Mouse (Mus musculus) kidney, postnatal 10 days (tissue): ENCODE results near the gene Cdc20.
A peak's percentile ranks its signal among the peaks of the same experiment; 100 is the strongest.

ENCODE experiments used
- DNase-seq: peaks from one replicate; pipeline ENCODE4 v3.0.0; 2021; ENCODE audit warnings: mixed read lengths

The Cdc20 gene

DNA sequence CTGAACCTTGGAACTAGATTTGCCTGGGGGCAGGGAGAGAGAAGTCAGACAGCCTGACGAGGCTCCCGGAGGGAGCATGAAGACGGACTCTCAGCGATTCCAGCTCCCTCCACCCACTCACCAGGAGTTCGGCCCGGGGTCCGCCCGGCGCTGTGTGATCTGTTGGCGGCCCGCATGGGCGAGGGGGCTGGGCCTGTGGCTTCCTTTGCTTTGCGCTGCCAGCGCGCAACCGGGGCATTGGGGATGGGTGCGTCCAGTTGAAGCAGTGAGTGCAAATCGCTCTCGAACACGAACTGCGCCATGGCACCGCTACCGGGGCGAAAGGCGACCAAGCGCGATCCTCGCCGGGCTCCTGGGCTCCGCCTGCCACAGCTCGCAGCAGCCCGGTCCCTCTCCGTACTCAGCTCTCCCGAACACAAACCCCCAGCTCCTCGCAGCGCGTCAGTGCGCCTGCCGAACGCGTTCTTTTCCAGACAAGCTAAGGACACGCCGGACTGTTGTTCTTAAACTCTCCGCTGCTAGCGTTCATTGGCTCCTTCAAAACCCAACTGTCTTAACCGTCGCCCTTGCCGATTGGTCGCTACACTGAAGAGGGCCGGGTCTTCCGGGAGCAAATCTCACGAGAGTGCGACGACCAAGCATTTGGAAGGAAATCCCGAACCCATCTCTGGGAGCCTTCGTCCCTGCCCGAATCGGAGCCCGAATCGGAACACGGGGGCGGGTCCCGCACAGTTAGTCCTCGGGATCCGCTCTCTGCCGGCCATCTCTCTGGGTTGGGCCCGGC is at the start of gene Cdc20:
Gene Cdc20 (minus strand): TSS at position 533 of the 784 bp plus-strand sequence.
- peak; percentile 94 for DNase-seq

- DNase-seq, result no peak
Observed at GRCm38 (mm10) chr4:118476773-118477530, 39.8 kb upstream of the Cdc20 start.

DNA sequence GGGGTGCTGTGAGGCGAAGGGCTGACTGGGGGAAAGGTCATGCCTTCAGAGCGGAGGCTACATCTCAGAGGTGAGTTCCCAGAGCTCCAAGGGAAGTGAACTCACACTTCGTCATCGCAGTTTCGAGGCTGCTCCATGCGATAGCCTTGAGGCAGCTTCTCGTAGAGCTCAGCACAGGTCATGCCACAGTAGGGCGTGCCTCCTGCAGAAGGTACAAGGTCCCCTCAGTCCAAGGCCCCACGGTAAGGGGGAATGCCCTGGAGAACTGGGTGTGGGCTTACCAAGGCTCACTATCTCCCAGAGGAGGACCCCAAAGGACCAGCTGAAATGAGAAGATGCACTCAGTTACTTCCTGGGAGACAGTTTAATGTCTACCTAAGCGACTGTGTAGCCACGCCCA is 35.5 kb upstream of the Cdc20 start:
- no peak for DNase-seq

DNA sequence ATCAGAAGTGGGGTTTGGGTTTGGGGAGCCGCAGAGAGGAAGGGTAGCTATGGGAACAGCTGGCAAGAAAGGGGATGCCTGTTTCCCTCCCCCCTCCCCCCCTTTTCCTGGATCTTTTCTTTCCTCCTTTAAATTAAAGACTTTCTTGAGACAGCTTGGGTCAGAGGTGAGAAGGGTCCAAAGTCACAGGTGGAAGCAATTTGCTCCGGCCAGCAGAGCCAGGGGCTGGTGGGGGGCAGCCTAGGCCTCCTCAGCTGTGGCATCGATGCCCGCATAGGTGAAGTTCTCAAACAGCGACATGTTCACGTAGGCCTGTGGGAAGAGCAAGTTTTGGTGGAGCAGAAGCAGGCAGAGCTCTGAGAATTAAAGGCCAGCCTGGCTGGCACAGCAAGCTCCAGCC is 34.1 kb upstream of the Cdc20 start:
- DNase-seq, result no peak

DNA sequence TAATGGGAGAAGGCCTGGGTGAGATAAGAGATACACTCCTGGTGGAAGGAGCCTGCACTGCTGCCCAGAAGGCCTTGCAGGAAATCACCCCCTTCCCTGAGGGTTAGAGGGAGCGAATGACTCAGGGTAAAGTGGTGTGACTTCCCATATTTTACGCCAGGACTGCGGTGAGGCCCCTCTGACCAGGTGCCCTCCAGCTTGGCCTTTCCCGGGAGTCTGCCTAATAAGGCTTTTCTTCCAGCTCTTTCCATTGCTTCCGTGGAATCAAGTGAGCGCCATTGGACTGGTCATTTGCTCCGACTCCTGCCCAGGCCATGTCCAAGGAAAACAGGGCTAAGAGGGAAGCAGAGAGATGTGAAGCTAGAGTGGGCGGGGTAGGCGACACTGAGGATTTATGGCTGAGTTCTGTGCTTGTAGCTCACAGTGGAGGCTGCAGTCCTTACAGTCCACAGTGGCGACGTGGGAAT is 28.6 kb upstream of the Cdc20 start:
- DNase-seq, result peak; percentile 29

DNA sequence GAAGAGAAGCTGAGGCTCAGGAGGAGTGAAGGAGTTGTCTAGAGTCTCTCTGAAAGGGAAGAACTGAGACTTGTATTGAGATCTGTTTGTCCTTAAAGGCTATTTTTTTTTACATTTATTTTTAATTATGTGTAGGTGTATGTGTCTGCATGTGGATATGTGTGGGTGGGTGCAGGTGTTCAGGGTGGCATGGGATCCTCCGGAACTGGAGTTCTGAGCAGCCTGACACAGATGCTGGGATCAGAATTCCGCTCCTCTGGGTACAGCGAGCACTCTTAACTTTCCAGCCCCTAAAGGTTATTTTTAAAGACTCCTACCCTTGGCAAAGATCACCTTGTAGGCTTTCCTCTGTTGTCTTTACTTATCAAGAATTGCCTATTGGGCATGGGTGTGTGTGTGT is 27.8 kb upstream of the Cdc20 start:
- DNase-seq, result no peak

GRCm38 (mm10) chr4:118457345-118457975 is 20.3 kb upstream of the Cdc20 start, which contains the start of gene Mpl:
Gene Mpl, minus strand, starts transcription at chr4:118457513.
- DNase-seq, result no peak

- DNase-seq, result no peak
Observed at GRCm38 (mm10) chr4:118446415-118447153, 9.4 kb upstream of the Cdc20 start.

- peak; percentile 72 for DNase-seq
Observed at GRCm38 (mm10) chr4:118445781-118446414, 8.7 kb upstream of the Cdc20 start.

DNA sequence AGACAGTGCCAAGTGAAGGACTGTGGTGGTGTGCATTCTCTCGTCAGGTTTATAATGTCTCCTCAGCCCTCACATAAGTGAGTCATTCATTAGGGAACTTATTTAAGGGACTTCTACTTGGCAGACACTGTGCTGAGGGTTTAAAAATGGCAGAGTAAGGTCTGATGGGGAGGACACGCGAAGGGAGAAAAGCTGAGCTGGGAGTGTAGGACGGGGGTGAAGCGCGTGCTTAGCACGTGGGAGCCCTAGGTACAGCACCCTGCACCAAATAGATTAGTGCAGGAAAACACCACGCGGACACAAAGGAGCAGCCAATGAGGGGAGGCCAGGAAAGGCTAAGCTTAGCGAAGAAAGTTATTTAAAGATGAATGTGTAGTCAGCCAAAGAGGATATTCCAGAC is 7.9 kb upstream of the Cdc20 start:
- no peak for DNase-seq

GRCm38 (mm10) chr4:118437829-118438253 is 689 bp upstream of the Cdc20 start:
- peak; percentile 38 for DNase-seq

DNA sequence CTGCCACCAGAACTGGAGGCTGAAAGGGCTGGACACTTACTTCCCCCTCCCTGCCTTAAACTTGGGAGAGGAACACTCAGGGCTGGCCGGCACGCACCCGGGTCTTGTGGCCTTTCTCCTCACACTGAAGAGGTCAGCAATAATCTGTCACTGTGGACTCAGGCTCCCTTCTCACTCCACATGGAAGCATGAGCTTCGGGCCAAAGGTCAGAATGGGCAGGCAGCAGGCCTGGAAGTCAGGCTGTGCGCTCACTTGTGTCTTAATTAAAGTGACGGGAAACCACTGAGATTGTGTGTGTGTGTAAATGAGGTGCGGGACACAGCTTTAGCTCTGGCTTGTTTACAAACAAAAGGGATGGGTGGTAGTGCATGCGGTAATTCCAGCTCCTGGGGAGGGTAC is 4.8 kb downstream of the Cdc20 start:
- DNase-seq, result peak; percentile 57

DNA sequence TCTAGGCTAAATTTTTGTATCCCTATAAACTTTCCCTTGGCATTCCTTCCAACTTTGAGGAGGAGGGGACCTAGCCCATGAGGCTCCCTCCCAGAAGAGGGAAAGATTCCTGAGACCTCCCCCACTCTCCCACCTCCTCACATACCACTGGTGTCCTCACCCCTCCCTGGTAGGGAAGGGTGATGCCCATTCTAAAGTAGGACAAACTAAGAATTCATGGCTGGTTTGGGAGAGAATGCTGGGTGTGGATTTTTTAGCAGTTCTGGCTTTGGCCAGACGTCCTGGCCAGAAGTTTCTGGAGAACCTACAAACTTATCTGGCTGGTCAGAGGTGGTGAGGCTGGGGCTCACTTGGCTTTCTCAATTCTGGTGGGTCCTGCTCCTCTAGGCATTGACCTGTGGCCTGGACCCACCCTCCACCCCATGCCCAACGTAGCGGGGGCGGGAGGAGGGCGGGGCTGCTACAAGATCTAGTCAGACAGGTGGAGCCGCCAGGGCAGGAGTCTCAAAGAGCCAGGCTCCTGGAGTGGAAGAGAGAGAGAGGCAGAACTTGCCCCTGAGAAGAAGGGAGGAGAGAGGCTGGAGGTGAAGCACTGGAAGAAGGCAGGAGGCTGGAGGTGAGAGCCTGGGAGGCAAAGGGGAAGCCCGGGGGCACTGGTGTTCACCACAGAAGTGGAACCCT is 7.8 kb downstream of the Cdc20 start:
- DNase-seq, result peak; percentile 65

- peak; percentile 43 for DNase-seq
Observed at GRCm38 (mm10) chr4:118428531-118429214, 8.5 kb downstream of the Cdc20 start.

DNA sequence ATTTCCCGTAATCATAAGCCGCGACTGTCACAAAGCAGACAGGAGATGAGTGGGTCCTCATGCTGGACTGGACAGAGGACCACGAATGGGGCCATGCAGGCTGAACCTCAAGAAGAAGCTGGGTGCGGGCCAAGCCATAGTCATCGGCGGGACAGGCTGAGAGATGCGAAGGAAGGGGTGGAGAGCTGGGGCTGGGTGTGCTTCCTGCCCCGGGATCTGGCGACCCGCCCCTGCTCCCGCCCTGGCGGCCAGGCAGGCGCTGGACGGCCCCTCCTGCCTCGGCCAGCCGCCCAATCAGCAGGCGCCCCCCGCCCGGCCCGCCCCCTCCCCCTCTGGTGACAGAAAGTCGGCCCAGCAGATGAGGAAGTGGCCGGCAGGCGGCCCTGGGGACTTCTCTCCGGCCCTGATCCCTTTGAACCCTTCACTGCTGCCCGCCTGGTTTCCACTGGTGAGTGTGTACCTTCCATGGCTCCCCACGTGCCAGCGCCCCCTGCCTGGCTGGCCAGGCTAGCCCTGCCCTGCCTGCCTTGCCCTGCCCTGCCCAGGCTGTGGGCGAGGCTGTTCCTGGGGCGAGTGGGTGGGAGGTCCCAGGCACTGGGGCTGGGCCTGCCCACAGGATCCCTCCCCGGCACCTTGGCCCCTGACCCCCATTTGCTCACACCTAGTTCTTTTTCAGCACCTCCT is 9.2 kb downstream of the Cdc20 start, which contains the start of gene Elovl1:
Gene Elovl1 (plus strand): TSS at position 326 of the 684 bp plus-strand sequence.
- peak; percentile 96 for DNase-seq

DNA sequence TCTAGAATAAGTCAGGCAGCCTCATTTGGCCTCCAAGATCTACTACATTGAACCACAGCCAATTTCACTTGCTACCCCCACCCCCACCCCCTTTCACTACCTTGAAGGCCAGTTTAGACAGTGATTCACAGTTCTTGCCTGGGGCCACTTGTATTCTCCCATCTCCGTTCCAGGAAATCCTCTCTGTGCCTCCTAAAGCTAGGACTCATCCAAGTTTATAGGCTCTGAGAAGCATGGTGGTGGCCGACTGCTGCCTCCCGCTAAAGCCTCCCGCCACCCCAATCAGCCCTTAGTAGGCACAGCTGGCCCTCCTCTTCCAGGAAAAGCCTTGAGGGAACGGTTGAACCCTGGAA is 9.8 kb downstream of the Cdc20 start:
- DNase-seq, result no peak

DNA sequence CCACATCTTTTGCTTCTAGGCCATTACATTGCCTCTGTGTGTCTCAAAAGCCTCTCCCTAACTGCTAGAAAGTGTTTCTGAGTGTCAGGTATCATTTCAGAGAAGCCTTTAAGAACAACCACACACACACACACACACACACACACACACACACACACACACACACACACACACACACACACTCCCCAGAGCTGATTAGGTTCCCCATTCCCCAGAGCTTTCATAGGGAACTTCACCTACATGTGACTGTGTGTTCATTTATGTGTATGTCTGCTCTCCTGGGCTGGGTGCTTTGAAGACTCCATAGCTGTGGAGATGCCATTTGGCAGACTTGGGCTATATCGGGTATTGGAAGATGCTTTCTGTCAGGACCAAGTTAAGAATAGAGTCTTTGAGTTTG is 11.8 kb downstream of the Cdc20 start:
- DNase-seq, result no peak

- DNase-seq, result no peak
Observed at GRCm38 (mm10) chr4:118424541-118425160, 12.5 kb downstream of the Cdc20 start.

GRCm38 (mm10) chr4:118421384-118421783 is 15.8 kb downstream of the Cdc20 start:
- DNase-seq, result no peak
